Mouse (Mus musculus) fibroblast of lung, adult 2 months (primary cell): ENCODE measurements around the gene Mob3b.
A peak's percentile ranks its signal among the peaks of the same experiment; 100 is the strongest.
"Not testable (repeated sequence)": the region's sequence is repeated elsewhere in the genome, so short reads cannot be mapped to it uniquely, and the experiment has no call there.

Source experiments
- DNase-seq: peaks from one replicate; pipeline ENCODE4 v3.0.0-alpha.2; 2011; ENCODE audit warnings: low read depth

Gene Mob3b

GRCm38 (mm10) chr4:34966336-34966957 lies 190.8 kb downstream of the Mob3b start:
- no peak for DNase-seq

DNA sequence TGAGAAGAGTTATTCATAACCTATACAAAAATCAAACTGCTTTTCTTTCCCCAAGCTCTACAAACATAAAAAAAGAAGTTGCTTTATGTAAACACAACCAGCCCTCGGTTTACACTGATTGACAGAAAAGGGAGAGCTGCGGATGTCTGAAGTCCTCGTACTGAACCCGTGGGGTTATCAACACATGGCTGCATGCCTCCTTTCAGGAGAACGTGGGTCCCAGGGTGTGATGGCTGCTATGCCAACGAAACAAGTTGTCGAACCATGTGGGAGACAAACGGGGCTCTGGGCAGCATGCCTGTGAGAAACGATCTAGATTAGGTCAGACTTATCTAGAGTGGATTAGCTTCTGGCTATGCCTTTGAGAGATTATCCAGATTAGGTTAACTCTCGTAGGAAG lies 192.4 kb downstream of the Mob3b start:
- no peak for DNase-seq

DNA sequence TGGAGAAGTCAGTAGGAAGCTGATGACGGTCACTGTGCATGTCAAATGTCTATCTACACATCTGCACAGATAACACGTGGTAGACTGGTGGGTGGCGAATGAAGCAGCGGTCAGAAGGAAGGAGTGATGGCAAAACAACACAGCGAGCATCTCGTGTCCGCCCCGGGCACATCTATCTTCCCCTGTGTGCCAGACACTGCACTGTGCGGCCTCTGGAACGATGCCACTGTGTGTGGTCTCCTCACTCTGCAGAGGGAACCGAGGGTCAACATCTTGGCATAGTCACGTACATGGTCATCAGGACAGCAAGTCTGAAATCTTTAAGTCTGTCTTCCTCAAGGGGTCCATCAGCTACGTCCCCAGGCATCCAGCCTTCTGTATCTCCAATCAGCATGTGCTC lies 193.3 kb downstream of the Mob3b start:
- DNase-seq: no peak

GRCm38 (mm10) chr4:34960781-34961560 lies 196.3 kb downstream of the Mob3b start:
- DNase-seq: no peak

- DNase-seq: no peak
These were observed 197.8 kb downstream of the Mob3b start for GRCm38 (mm10) chr4:34959477-34959876.

DNA sequence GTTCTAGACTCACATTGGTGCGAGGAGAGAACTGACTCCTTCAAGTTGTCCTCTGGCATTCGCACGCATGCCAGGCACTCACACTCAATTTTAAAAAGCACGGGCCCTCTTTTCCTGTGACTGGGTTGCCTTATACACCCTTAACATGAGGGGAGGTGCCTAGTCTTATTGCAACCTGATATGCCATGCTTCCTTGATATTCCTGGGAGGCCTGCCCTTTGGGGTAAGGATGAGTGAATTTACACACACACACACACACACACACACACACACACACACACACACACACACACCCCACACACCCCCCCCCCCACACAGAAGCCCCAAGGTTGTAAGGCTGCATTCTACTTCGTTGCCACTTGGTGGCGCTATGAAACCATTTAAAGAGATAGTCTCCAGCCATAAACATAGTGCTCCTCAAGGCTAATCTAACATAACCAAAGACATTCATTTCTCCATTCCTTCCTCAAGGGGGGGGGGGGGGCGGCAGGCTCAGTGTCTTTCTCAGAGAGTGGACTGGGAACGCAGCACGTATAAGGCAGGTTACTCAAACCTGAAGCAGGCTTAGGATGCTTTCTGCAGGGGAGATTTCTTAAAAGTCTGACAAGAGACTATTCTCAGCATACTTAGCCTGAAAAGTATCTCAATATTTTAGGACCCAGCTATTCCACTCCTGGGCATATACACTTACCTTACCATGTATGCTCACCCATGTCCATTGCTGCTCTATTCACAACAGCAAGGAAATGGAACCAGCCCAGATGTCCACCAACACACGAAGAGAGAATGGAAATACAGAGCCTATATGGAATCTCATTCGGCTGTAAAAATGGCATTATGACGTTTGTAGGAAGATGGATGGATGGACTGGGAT lies 198.9 kb downstream of the Mob3b start:
- DNase-seq: no peak

GRCm38 (mm10) chr4:34953716-34954115 lies 203.6 kb downstream of the Mob3b start:
- DNase-seq: no peak

DNA sequence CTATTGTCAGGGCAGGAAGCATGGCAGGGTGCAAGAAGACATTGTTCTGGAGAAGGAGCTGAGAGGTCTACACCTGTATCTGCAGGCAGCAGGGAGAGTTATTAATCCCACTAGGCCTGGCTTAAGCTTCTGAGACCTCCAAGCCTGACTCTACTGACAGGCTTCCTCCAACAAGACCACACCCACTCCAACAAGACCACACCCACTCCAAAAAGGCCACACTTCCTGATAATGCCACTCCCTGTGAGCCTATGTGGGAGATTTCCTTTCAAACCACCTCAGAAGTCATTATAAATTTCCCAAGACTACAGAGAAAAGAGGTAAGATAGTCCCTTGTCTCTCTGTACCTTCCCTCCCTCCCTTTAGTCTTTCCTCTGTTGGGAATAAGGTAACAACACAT lies 210.1 kb downstream of the Mob3b start:
- DNase-seq: no peak

- no peak for DNase-seq
These were observed 216.2 kb downstream of the Mob3b start for GRCm38 (mm10) chr4:34941046-34941445.

GRCm38 (mm10) chr4:34928386-34928785 lies 228.9 kb downstream of the Mob3b start:
- DNase-seq: not testable (repeated sequence)

- peak; percentile 27 for DNase-seq
These were observed 235.0 kb downstream of the Mob3b start for GRCm38 (mm10) chr4:34922177-34922870.

GRCm38 (mm10) chr4:34917400-34917799 lies 239.9 kb downstream of the Mob3b start:
- DNase-seq: no peak

DNA sequence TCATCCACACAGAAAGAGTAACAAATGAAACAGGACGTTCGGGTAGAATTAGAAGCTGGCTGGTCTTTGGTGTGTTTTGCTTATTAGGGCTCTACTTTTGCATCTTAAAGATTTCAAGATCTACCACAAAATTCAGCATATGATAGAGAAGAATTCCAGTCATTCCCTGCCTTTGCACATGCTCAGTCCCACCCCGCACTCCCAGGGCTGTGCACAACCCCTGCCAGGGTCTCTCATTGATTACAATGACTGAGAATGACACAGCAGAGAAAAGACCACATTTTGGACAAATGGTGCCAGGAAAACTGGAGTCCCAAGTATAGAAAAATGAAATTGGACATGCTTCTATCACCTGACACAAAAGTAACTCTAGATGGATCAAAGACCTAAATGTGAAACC lies 245.1 kb downstream of the Mob3b start:
- no peak for DNase-seq

GRCm38 (mm10) chr4:34911401-34911800 lies 245.9 kb downstream of the Mob3b start:
- no peak for DNase-seq

DNA sequence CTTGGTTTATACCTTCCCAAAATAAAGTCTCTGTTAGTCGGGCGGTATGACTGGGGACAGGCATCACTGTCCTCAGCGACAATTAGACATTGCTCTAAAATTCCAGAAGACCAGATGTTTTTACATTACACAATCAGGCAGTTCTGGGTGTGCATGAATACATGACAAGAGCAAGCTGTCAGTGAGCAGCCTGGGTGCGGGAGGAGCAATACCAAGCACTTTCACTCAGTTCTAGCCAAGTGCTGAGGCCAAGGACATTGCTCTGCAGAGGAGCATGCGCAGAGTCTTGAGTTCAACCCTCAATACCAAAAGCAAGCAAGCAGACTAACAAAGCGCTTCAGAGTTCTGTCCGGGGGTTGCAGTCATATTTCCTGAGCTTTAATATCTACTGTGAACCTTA lies 249.2 kb downstream of the Mob3b start:
- DNase-seq: no peak

- DNase-seq: no peak
These were observed 250.3 kb downstream of the Mob3b start for GRCm38 (mm10) chr4:34907026-34907425.

DNA sequence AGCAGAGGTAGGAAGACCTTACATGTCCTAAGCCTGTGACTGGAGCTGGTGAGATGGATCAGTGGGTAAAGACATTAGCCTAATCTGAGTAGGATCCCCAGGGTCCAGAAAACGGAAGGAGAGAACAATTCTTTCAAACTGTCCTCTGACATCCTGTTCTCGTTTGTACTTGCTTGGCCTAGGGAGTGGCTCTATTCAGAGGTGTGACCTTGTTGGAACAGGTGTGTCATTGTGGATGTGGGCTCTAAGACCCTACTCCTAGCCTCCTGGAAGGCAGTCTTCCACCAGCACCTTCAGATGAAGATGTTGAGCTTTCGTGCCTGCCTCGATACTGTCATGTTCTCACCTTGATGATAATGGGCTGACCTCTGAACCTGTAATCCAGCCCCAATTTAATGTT lies 251.1 kb downstream of the Mob3b start:
- DNase-seq: no peak

GRCm38 (mm10) chr4:34905396-34905795 lies 251.9 kb downstream of the Mob3b start:
- DNase-seq: no peak

GRCm38 (mm10) chr4:34901582-34901981 lies 255.7 kb downstream of the Mob3b start:
- not testable (repeated sequence) for DNase-seq

- DNase-seq: no peak
These were observed 256.1 kb downstream of the Mob3b start for GRCm38 (mm10) chr4:34901166-34901565.

DNA sequence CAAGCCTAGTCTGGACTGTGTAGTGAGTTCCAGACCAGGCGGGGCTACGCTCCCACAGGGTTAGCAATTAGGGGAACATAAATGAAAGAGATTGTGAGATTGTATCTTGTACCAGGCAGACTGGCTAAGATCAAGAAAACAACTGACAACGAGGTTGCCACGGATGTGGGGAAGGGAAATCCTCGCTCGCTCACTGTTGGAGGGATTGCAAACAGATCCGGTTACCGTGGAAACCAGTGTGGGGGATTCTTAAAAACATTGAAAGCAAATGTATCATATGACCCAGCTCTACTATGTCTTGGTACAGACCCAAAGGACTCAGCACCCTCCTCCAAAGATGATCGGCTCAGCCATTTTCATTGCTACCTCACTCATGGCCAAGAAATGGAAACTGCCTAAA lies 257.1 kb downstream of the Mob3b start:
- DNase-seq: no peak

DNA sequence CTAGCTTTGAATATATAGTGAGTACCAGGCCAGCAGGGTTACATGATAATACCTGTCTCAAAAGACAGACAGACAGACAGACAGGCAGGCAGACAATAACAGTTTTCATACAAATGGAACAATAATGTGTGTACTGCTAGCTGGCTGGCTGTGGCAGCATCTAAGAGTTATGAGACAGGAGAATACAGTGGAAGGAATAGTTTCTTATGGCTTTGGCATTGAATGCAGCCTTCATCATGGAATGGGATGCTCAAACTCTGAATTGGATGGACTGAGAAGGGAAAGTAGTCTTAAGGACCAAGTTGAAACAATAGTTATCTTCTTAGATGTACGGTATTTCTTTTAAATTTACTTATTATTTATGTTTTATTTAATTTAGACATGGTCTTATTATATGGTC lies 258.0 kb downstream of the Mob3b start:
- no peak for DNase-seq
